Comparison of ENCODE assay signal across 14 mouse cellular contexts in genomic region chr10:93227921-93228320, GRCm38 (mm10).
DNase-seq lines count a peak whose midpoint lies in the region; ATAC-seq and TF ChIP-seq lines count a peak whose summit lies in the region.
"Had no signal": no experiment of that assay in that cellular context is flagged by ENCODE, and none has a peak within 500 bp of the region (broad histone marks: within the 10 kb centered on the region; RNA-seq: fewer than 3 reads in every experiment).

No protein-coding gene starts in this region.

- no peak overlapping the region for H3K4me3 ChIP-seq in heart, postnatal 0 days (ENCODE audit: low read depth, low read length)
- peak overlapping the region; percentile 20 to 28; a peak in 3 of 4 replicates for H3K4me3 ChIP-seq in MEL (ENCODE audit: control insufficient read depth in 1 of 2, insufficient read depth in 1 of 2, low read depth in 2 of 2, low read length in 2 of 2)
- H3K4me3 ChIP-seq: hindbrain, embryonic 13.5 days had no signal

- no peak overlapping the region for H3K9ac ChIP-seq in heart, postnatal 0 days (replicated peaks; ENCODE audit: low read depth, low read length)
- peak overlapping the region; percentile 32 for H3K9ac ChIP-seq in MEL (ENCODE audit: control insufficient read depth, low read depth, low read length, poor library complexity, severe bottlenecking)
- H3K9ac ChIP-seq: hindbrain, embryonic 13.5 days; liver, postnatal 0 days had no signal

- TF ChIP-seq CTCF in heart, postnatal 0 days (IDR thresholded peaks at IDR 0.05; ENCODE audit: low read depth) = no peak
- no peak for TF ChIP-seq CTCF in MEL (IDR thresholded peaks at IDR 0.05 in 2 of 3, conservative IDR thresholded peaks at IDR 0.05 in 1 of 3; ENCODE audit: control insufficient read depth in 1 of 3, insufficient read depth in 1 of 3, low read depth in 2 of 3, low read length in 3 of 3, poor library complexity in 1 of 3, severe bottlenecking in 1 of 3)

- H3K79me2 ChIP-seq in MEL (ENCODE audit: control insufficient read depth, insufficient read depth, low read length, poor library complexity) = 0 out of 2 replicates have a peak, but pooled peaks cover 4% of the 10 kb centered on the region

- peak; percentile 0 for DNase-seq in cerebellum, adult 9-11 months
- no peak for DNase-seq in cerebellum, postnatal 10 days
- no peak for DNase-seq in heart, postnatal 0 days (ENCODE audit: low spot score)
- DNase-seq in heart, adult 9 months (ENCODE audit: low spot score in 2 of 2) = no peak
- DNase-seq in MEL (ENCODE audit: low read depth, low spot score) = peak; percentile 67
- DNase-seq in naive thymus-derived CD4-positive, alpha-beta T cell, adult 2 months (ENCODE audit: low read depth) = peak; percentile 81
- DNase-seq in layer of hippocampus, adult 11-12 months (ENCODE audit: low spot score) = no peak
- no peak for DNase-seq in frontal cortex, postnatal 25 days (ENCODE audit: low spot score in 2 of 2)
- DNase-seq: adrenal gland, adult 8-10 months; layer of hippocampus, adult 9-11 months; liver, postnatal 0 days; midbrain, embryonic 14.5 days; right cerebral cortex, postnatal 25 days had no signal

- H3K4me1 ChIP-seq in heart, postnatal 0 days (ENCODE audit: control insufficient read depth, insufficient read depth) = no peaks in the 10 kb centered on the region
- H3K4me1 ChIP-seq in MEL (ENCODE audit: control insufficient read depth in 1 of 2, insufficient read depth in 2 of 2, low read length in 2 of 2) = peaks cover 26% of the 10 kb centered on the region in 2 experiments
- H3K4me1 ChIP-seq: hindbrain, embryonic 13.5 days had no signal

- no peaks in the 10 kb centered on the region for H3K27me3 ChIP-seq in heart, postnatal 0 days (ENCODE audit: control insufficient read depth, insufficient read depth, low read length)
- no peaks in the 10 kb centered on the region for H3K27me3 ChIP-seq in MEL (ENCODE audit: control insufficient read depth in 1 of 2, insufficient read depth in 2 of 2, low read length in 2 of 2)
- H3K27me3 ChIP-seq: hindbrain, embryonic 13.5 days had no signal

- 0 out of 2 replicates have a peak overlapping the region, but pooled peaks have one; percentile 0 for H3K4me2 ChIP-seq in heart, postnatal 0 days (ENCODE audit: low read depth, low read length)
- H3K4me2 ChIP-seq: hindbrain, embryonic 13.5 days had no signal

- no peak for TF ChIP-seq EP300 in heart, postnatal 0 days (IDR thresholded peaks at IDR 0.05; ENCODE audit: low read depth)
- TF ChIP-seq EP300 in MEL (IDR thresholded peaks at IDR 0.05; ENCODE audit: low read depth in 1 of 2, low read length in 2 of 2) = no peak; a peak in 1 of 4 replicates

- H3K9me3 ChIP-seq in heart, postnatal 0 days (replicated peaks; ENCODE audit: control insufficient read depth, low read length) = no peaks in the 10 kb centered on the region
- no peaks in the 10 kb centered on the region for H3K9me3 ChIP-seq in MEL (replicated peaks; ENCODE audit: insufficient read depth, low read length)
- H3K9me3 ChIP-seq: hindbrain, embryonic 13.5 days had no signal

- 39% methylated on average over 8 of the region's 8 CpGs for WGBS in heart, postnatal 0 days

- no peak for TF ChIP-seq RAD21 in MEL (IDR thresholded peaks at IDR 0.05; ENCODE audit: low read depth, low read length)

- ATAC-seq in heart, postnatal 0 days (ENCODE audit: insufficient read depth, low read depth) = no peak
- ATAC-seq: liver, postnatal 0 days had no signal

- no peak for TF ChIP-seq POLR2A in MEL (IDR thresholded peaks at IDR 0.05; ENCODE audit: control insufficient read depth in 1 of 2, insufficient read depth in 1 of 2, low read depth in 1 of 2, low read length in 2 of 2, poor library complexity in 1 of 2)

- H3K27ac ChIP-seq in heart, postnatal 0 days (ENCODE audit: low read depth) = 0 out of 2 replicates have a peak overlapping the region, but pooled peaks have one; percentile 16
- H3K27ac ChIP-seq in MEL (ENCODE audit: control insufficient read depth, low read depth, low read length) = peak overlapping the region; percentile 91
- H3K27ac ChIP-seq: hindbrain, embryonic 13.5 days had no signal

- H3K36me3 ChIP-seq in heart, postnatal 0 days (replicated peaks; ENCODE audit: control insufficient read depth, insufficient read depth, low read length) = peaks cover 51% of the 10 kb centered on the region
- peaks cover 31 to 45% of the 10 kb centered on the region in 2 experiments for H3K36me3 ChIP-seq in MEL (ENCODE audit: control insufficient read depth in 1 of 2, insufficient read depth in 2 of 2, low read length in 2 of 2)

TF ChIP-seq in MEL, 35 proteins besides CTCF, POLR2A, EP300 and RAD21:
- TF ChIP-seq RCOR1 (IDR thresholded peaks at IDR 0.05; ENCODE audit: low read depth, low read length) (0 out of 2 replicates have a peak, but pooled peaks have one; percentile 8), TCF12 (IDR thresholded peaks at IDR 0.05; ENCODE audit: low read depth, low read length) (peak; percentile 6; the same call in 1 of the 2 replicates), HCFC1 (IDR thresholded peaks at IDR 0.05; ENCODE audit: low read depth, low read length) (no peak), ZKSCAN1 (IDR thresholded peaks at IDR 0.05; ENCODE audit: low read depth, low read length) (no peak), TAL1 (IDR thresholded peaks at IDR 0.05; ENCODE audit: low read length) (peak; percentile 31; the same call in 1 of the 2 replicates), MYC (IDR thresholded peaks at IDR 0.05; ENCODE audit: low read depth, low read length) (no peak), NELFE (IDR thresholded peaks at IDR 0.05; ENCODE audit: low read depth, low read length) (no peak), JUND (IDR thresholded peaks at IDR 0.05; ENCODE audit: low read depth, low read length) (no peak), SIN3A (IDR thresholded peaks at IDR 0.05; ENCODE audit: low read length) (0 out of 2 replicates have a peak, but pooled peaks have one; percentile 7), USF1 (IDR thresholded peaks at IDR 0.05; ENCODE audit: low read depth, low read length) (no peak), MEF2A (IDR thresholded peaks at IDR 0.05; ENCODE audit: extremely low read depth, insufficient replicate concordance, low read depth, low read length, poor library complexity, severe bottlenecking) (no peak), MXI1 (IDR thresholded peaks at IDR 0.05; ENCODE audit: low read depth, low read length) (no peak), MAFK (IDR thresholded peaks at IDR 0.05; ENCODE audit: borderline replicate concordance, low read depth, low read length) (no peak)

Comparison
In these comparisons a context has a peak if more than half of its experiments do, and no peak if none do; other contexts are left out.
1. DNase-seq: peak in cerebellum, adult 9-11 months (single experiment), MEL (single experiment) and naive thymus-derived CD4-positive, alpha-beta T cell, adult 2 months (single experiment); none in cerebellum, postnatal 10 days (0 of 2), heart, postnatal 0 days (single experiment), heart, adult 9 months (0 of 2), layer of hippocampus, adult 11-12 months (single experiment) and frontal cortex, postnatal 25 days (0 of 2).